Mouse (Mus musculus) liver, adult 2 months (tissue): Measurements from ENCODE around the gene Tmem239. TPM values are rescaled to one million over a fixed set of nuclear protein-coding genes. Genes with fewer than 3 reads are reported as not detected.

Experiments used
- DNase-seq: peaks from one replicate; pipeline ENCODE4 v3.0.0-alpha.2; 2011; ENCODE audit warnings: low read depth, low spot score; ENCODE audit errors: extremely low read depth
- H3K27ac ChIP-seq: fragments of 200-500 bp; replicated peaks from 2 replicates; pipeline ENCODE4 v1.5.1; 2012; ENCODE audit warnings: low read depth, mild to moderate bottlenecking, control low read depth, inconsistent platforms, low read length; ENCODE audit not compliant: insufficient read depth
- H3K27me3 ChIP-seq: fragments of 200-500 bp; 2 replicates; pipeline ENCODE4 v1.6.1; 2012; ENCODE audit warnings: mild to moderate bottlenecking, moderate library complexity, low read length, inconsistent platforms; ENCODE audit not compliant: control insufficient read depth, insufficient read depth
- H3K36me3 ChIP-seq: fragments of 200-500 bp; 2 replicates; pipeline ENCODE4 v1.6.1; 2012; ENCODE audit warnings: low read length, inconsistent platforms; ENCODE audit not compliant: control insufficient read depth, insufficient read depth
- H3K4me1 ChIP-seq: fragments of 200-500 bp; 2 replicates; pipeline ENCODE4 v1.6.1; 2011; ENCODE audit warnings: low read length; ENCODE audit not compliant: control insufficient read depth, insufficient read depth
- H3K4me3 ChIP-seq: fragments of 200-500 bp; 2 replicates; pipeline ENCODE4 v1.5.1; 2011; ENCODE audit warnings: low read depth, mild to moderate bottlenecking, control low read depth, low read length, moderate library complexity; ENCODE audit not compliant: insufficient read depth
- H3K79me2 ChIP-seq: fragments of 200-500 bp; 2 replicates; pipeline ENCODE4 v1.6.1; 2012; ENCODE audit warnings: inconsistent platforms, mild to moderate bottlenecking, low read length, moderate library complexity; ENCODE audit not compliant: control insufficient read depth, insufficient read depth
- H3K9ac ChIP-seq: fragments of 200-500 bp; 2 replicates; pipeline ENCODE4 v1.6.1; 2012; ENCODE audit warnings: low read depth, mild to moderate bottlenecking, control low read depth, inconsistent platforms, low read length
- CTCF ChIP-seq: fragments of 200-500 bp; IDR thresholded peaks from 2 replicates; pipeline ENCODE4 v1.5.1; 2011; ENCODE audit warnings: low read depth, low read length, control low read depth
- POLR2A ChIP-seq: fragments of 200-500 bp; IDR thresholded peaks from 2 replicates; pipeline ENCODE4 v1.6.1; 2011; ENCODE audit warnings: low read length, control low read depth; ENCODE audit not compliant: insufficient read depth; ENCODE audit errors: extremely low read depth
- WGBS: fragments of 180-500 bp; shearing (Covaris S2); methylation state at CpG from one replicate; pipeline ENCODE4 v1.1.7; 2018; 5-methylcytosine and 5-hydroxymethylcytosine counted together
- polyA plus RNA-seq: library from polyadenylated mRNA; depleted of rRNA; stranded (reverse); fragments of >200 nt; gene quantifications from 2 replicates; pipeline ENCODE4 v1.2.3, GENCODE M21; 2012
- total RNA-seq: library from RNA; depleted of rRNA; stranded (reverse); fragments of >200 nt; gene quantifications from 2 replicates; pipeline ENCODE4 v1.2.3, GENCODE M21; 2014

Tmem239 gene
- total and polyA plus RNA-seq, 2 experiments, result not detected

DNA sequence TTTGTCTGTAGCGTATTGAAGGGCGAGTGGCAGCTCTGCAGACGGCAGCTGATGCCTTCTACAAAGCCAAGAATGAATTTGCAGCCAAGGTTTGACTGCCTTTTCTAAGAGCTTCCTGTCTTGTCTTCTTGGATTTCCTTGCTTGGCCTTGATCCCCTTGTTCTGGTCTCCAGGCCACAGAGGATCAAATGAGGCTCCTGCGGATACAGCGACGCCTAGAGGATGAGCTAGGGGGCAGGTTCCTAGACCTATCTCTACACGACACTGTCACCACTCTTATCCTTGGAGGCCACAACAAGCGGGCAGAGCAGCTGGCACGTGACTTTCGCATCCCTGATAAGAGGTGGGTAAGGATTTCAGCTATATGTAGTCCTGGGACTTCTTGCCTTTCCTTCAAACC is 35.9 kb downstream of the Tmem239 start:
- Histone ChIP-seq H3K4me1 (peaks cover 6% of the 10 kb centered on the region; the same call in 1 of the 2 replicates), H3K36me3 (peaks cover 20% of the 10 kb centered on the region; the same call in 1 of the 2 replicates), H3K4me3 (no peak overlapping the region), H3K9ac (no peak overlapping the region), H3K27ac (no peak overlapping the region), H3K27me3 (no peaks in the 10 kb centered on the region), H3K79me2 (no peaks in the 10 kb centered on the region)
- DNase-seq, result no peak
- 83% methylated on average over 10 of the region's 10 CpGs for WGBS
- TF ChIP-seq CTCF (no peak), POLR2A (no peak)

GRCm38 (mm10) chr2:130448449-130448848 is 42.2 kb downstream of the Tmem239 start:
- Histone ChIP-seq H3K4me1 (peaks cover 15% of the 10 kb centered on the region), H3K79me2 (peaks cover 16% of the 10 kb centered on the region; the same call in 1 of the 2 replicates), H3K4me3 (no peak overlapping the region), H3K27me3 (no peaks in the 10 kb centered on the region), H3K9ac (no peak overlapping the region), H3K36me3 (peaks cover 1% of the 10 kb centered on the region; the same call in 1 of the 2 replicates), H3K27ac (no peak overlapping the region)
- TF ChIP-seq CTCF, result no peak
- no peak for TF ChIP-seq POLR2A
- no peak for DNase-seq

- H3K9ac ChIP-seq, result 0 out of 2 replicates have a peak overlapping the region, but pooled peaks have one; percentile 39
- TF ChIP-seq CTCF (no peak), POLR2A (no peak)
- DNase-seq, result peak; percentile 52
- H3K4me3 ChIP-seq, result no peak overlapping the region
- 13% methylated on average over 17 of the region's 17 CpGs for WGBS
- no peaks in the 10 kb centered on the region for H3K27me3 ChIP-seq
- H3K4me1 ChIP-seq, result peaks cover 15% of the 10 kb centered on the region
- peaks cover 18% of the 10 kb centered on the region; the same call in 1 of the 2 replicates for H3K79me2 ChIP-seq
- H3K36me3 ChIP-seq, result no peaks in the 10 kb centered on the region
- H3K27ac ChIP-seq, result no peak overlapping the region
Observed at GRCm38 (mm10) chr2:130449021-130449793, 42.9 kb downstream of the Tmem239 start.

- Histone ChIP-seq H3K79me2 (peaks cover 19% of the 10 kb centered on the region; the same call in 1 of the 2 replicates), H3K4me1 (peaks cover 15% of the 10 kb centered on the region), H3K4me3 (peak within 1 kb of the TSS; percentile 80), H3K27ac (peak within 1 kb of the TSS; percentile 72), H3K36me3 (no peaks in the 10 kb centered on the region), H3K9ac (peak within 1 kb of the TSS; percentile 96), H3K27me3 (no peaks in the 10 kb centered on the region)
- under 1% methylated on average over 50 of the region's 50 CpGs for WGBS
- TF ChIP-seq CTCF (no peak), POLR2A (peak; percentile 72; the same call in 1 of the 2 replicates)
- peak; percentile 64 for DNase-seq
Observed at GRCm38 (mm10) chr2:130449794-130450433, 43.6 kb downstream of the Tmem239 start, which contains the start of gene Ptpra. Gene Ptpra, plus strand, starts transcription at chr2:130450278.

DNA sequence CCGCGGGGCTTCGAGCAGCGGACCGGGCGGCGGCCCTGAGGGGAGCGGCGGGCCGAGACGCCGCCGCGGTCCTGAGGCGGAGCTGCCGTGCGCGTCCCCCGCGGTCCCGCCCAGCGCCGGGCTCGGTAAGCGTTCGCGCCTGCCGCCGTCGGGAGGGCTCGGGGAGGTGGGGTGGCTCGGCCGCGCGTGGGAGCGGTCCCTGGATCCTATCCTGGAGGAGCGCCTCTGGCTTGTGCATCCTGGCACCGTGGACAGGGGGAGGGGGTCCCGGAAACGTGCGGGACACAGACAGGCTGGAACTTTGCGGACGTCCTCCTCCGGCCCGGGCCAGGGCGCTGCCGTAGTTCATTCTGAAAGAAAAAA is 44.1 kb downstream of the Tmem239 start:
- H3K79me2 ChIP-seq, result peaks cover 22% of the 10 kb centered on the region; the same call in 1 of the 2 replicates
- under 1% methylated on average over 47 of the region's 47 CpGs for WGBS
- TF ChIP-seq POLR2A (no peak; the same call in 1 of the 2 replicates), CTCF (no peak)
- no peaks in the 10 kb centered on the region for H3K27me3 ChIP-seq
- peak overlapping the region; percentile 72 for H3K27ac ChIP-seq
- H3K4me1 ChIP-seq, result peaks cover 13% of the 10 kb centered on the region
- peak overlapping the region; percentile 80 for H3K4me3 ChIP-seq
- H3K36me3 ChIP-seq, result no peaks in the 10 kb centered on the region
- H3K9ac ChIP-seq, result peak overlapping the region; percentile 96
- no peak for DNase-seq
